Mouse (Mus musculus) cerebellum, adult 11 months (tissue): ENCODE measurements around the gene Obox8.

ENCODE experiments used
- DNase-seq: peaks from one replicate; pipeline ENCODE4 v3.0.0; 2022

Gene Obox8

DNA sequence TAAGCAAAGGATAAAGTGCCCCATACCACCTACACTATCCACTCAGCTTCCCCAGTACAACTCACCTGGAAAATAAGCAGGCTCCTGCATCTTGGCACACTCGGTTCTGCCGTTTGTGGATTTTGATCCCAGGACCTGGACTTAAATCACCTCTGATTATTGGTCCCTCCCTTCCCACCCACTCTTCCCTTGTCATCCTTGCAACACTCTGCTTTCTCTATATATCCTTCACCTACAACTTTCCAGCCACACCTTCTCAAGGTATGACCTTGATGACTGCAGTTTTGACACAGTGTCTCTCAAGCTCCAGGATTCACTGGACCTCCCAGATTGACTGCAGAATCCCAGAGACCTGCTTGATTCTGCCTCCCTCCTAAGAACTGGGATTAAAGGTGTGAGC, at the start of gene Obox8:
Gene Obox8, minus strand, starts transcription at position 101 of the 400 bp plus-strand sequence.
- no peak for DNase-seq

DNA sequence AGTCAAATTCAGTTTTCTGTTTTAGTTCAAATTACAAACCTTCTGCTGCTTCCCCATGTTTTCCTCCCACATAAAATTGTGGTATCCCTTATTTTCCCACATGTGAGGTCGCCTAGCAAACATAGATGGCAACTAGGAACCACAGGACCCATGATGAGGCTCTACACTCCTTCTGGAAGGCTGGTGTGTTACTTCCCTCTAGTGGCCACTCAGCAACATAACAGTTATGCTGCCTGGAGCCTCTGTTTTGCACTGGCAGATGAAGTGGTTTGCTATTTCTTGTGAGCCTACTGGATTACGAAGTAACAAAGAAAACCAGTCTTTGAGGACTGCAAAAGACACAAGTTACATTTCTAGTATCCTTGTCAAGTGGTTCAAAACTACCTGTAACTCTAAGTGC, 16.1 kb downstream of the Obox8 start:
- DNase-seq: no peak

DNA sequence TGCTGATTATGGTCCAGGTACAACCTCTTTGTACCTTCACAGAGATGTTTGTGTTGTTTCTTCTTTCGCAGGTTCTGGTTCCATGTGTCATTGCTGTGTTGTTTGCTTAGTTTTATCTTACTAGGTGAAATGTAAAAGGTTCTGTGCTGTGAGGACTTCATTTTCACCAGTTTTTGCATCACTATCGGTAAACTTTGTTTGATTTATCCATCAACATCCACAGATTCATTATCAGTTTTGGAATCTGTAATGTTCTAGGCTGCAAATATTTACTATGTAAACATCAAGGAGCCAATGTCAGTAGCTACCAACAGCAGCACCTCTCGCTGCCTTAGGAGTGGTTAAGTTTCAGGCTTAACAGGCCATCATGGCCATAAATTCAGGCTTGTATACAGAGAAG, 24.7 kb downstream of the Obox8 start:
- no peak for DNase-seq

DNA sequence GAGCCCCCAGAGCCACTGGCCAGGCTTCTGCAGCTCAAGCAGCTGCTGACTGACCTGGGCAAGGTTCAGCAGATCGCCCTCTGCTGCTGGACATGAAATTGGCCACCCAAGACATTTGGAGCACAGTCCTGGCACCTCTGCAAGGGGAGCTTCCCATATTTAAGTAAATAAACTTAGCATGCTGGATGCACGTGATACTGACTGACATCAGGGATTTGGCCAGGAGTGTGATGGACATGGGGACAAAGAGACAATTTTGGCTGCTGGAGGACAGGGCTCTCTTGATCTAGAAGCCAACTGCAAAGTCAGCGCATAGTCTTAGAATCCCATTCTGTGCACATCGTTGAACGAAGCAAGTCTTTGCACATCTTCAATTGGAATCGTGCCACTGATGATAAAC, 25.8 kb downstream of the Obox8 start:
- no peak for DNase-seq
